Mouse (Mus musculus): ENCODE measurements around the gene Myadm.
"Not testable (repeated sequence)": the region's sequence is repeated elsewhere in the genome, so short reads cannot be mapped to it uniquely, and the experiment has no call there.

Myadm gene

DNA sequence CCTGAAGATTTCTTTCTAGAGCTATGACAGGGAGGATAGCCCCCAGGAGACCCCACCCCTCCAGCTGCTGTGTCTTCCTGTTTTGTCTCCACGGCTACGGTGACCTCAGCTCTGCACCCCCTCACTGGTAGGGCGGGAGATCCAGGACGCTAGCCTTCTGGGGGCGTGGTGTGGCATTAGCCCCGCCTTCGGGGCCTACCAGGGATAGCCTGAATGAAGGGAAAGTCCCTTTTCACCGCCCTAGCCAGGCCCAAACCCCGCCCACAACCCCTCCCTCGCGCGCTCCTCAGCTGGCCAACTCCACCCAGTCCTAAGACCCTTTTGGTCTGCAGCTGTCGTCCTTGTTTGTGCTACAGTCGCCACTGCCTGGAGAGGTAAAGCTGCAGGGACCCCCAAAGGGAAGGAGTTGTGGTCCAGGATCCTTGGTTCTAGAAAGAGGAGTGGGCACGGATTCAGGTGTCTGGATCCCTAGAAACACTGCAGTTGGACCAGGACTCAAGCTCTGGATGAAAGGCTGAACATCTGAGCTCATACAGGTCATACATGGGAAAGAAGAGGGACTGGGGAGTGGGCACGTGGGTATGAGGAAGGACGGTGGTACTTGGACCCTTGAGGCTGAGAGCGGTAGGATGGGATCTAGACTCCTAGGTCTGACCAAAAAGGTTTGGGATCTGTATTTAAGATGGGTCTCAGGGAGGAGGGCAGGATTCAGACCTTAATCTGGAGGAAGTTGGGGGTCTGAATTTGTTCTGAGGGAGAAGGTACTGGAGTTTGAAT lies 1.6 kb downstream of the Myadm start:
- peak; percentile 83 for DNase-seq (ENCODE audit: low spot score)

DNA sequence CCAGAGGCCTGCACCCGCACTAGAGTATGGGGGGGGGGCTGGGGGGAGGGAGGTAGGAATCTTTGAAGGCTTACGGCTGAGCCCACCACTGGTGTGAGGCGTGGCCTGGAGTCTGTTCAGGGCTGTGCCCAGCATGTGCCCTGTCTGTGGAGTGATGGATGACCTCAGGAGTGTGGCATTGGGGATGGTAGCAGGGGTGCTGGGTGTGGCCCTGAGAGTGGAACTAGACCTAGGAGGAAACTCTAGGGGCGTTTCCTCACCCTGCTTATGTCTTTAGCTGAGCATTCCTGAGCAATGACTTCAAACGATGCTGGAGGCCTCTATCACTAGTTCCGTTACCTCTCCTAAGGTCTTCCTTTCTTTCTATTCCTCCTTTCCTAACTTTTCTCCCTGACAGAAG lies 2.3 kb downstream of the Myadm start:
- no peak for DNase-seq (ENCODE audit: low spot score)

DNA sequence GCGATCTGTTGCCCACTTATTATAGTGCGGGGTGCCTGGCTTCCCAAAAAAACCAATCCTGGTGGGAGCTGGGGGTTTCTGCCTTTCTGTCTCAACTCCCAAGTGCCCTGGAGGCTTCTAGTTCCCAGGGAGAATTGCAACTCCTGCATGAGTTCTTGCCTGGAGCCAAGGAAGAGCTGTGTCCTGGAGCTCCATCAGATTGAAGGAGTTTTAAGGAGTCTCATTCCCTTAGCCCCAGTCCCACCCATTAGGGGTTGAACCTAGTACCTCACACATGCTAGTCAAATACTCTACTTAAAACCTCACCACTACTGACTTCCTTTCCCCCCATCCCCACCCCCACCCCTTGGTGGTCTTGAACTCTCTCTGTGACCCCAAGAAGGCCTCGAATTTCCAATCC lies 2.9 kb downstream of the Myadm start:
- DNase-seq (ENCODE audit: low spot score): no peak

- DNase-seq (ENCODE audit: low spot score): not testable (repeated sequence)
These were observed 3.4 kb downstream of the Myadm start for GRCm38 (mm10) chr7:3292271-3292670.

DNA sequence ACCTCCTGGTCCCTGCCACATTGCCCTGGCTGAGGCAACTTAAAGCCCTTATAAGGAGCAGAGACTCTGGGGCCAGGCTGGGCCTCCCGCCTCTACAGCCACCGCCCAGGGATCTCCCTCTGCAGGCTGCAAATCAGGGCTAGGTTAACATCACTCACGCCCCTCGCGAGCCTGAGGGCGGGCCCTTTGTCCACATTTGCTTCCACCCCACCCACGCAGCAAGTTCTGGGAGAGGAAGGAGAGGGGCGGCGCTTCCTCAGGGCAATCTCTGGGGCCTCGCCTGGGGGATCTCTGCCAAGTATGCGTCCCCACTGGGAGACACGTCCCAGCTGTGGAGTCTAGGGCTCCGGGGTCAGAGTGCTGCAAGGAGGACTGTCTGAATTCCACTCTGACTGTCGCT lies 3.9 kb downstream of the Myadm start:
- no peak for DNase-seq (ENCODE audit: low spot score)

- no peak for DNase-seq (ENCODE audit: low spot score)
These were observed 5.9 kb downstream of the Myadm start for GRCm38 (mm10) chr7:3294794-3295193.

DNA sequence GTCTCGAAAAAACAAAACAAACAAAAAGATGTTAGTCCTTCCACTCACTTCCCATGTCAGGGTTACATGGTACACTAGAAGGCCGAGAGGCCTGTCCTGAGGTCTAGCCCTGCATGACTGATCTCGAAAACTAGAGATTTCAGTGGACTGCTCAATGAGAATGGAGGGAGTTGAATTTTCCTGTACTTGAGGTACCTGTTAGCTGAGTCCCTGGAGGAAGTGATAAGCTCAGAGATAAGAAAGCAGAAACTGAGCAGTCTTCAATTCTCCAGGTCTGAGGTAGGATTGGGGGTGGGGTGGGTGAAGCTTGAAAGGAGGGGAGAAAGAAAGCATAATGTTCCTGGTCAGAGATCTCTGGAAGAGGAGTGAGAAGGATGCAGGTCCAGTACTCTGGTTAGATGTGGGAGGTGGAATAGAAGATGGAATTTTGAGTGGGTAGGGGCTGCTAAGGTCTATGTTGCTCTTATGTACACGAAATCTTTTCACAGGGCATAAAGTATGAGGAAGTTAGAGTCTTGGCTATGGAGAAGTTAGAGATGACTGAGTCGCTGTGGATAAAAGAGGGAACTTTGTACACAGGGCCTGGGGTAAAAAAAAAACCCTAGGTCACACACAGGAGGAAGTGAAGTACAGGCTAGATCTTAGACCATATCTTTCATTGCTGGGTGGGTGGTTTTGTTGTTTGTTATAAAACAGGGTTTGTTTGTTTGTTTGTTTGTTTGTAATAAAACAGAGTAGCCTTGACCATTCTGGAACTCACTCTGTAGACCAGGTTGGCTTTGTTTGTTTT lies 6.6 kb downstream of the Myadm start:
- DNase-seq (ENCODE audit: low spot score): no peak

DNA sequence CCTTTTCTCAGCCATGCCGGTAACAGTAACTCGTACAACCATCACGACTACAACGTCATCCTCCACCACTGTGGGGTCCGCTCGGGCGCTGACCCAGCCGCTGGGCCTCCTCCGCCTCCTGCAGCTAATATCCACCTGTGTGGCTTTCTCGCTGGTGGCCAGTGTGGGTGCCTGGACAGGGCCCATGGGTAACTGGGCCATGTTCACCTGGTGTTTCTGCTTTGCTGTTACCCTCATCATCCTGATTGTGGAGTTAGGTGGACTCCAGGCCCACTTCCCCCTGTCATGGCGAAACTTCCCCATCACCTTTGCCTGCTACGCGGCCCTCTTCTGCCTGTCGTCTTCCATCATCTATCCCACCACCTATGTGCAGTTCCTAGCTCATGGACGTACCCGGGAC lies 7.8 kb downstream of the Myadm start:
- DNase-seq (ENCODE audit: low spot score): no peak

GRCm38 (mm10) chr7:3299941-3300617 lies 11.2 kb downstream of the Myadm start:
- no peak for DNase-seq (ENCODE audit: low spot score)

DNA sequence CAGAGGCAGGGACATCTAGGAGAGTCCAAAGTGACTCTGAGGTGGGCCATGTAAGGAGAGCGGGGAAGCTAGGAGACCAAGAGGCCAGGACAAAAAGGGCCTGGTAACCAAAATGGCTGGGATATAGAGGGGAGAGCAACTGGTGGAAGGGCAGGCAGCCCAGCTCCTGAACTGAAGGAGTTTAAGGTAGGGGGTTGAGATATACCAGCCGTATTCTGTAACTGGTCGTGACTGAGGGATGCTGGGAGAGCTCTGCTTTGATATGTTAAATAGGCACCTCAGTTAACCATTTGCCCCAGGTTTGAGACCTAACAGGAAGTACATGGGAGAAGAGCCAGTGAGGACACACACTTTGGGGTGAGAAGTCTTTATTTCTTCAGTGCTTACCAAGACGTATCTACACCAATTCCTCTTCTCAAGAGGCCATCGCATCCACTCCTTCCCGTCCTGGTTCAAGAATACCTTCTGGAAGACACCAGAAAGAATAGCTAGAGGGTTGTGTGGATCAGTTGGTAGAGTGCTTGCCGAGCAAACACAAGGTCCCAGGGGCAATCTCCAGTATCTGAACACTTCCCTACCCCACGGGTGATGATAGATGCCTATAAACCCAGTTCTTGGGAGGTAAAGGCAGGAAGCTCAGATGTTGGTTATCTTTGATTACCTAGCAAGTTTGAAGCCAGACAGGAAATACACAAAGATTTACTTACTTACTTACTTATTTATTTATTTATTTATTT lies 12.2 kb downstream of the Myadm start:
- no peak for DNase-seq (ENCODE audit: low spot score)

- no peak for DNase-seq (ENCODE audit: low spot score)
These were observed 13.0 kb downstream of the Myadm start for GRCm38 (mm10) chr7:3301628-3302555.

- DNase-seq (ENCODE audit: low spot score): no peak
These were observed 13.8 kb downstream of the Myadm start for GRCm38 (mm10) chr7:3302556-3303275.

GRCm38 (mm10) chr7:3303276-3303781 lies 14.4 kb downstream of the Myadm start:
- DNase-seq (ENCODE audit: low spot score): no peak

GRCm38 (mm10) chr7:3303789-3304188 lies 14.9 kb downstream of the Myadm start:
- DNase-seq (ENCODE audit: low spot score): no peak

DNA sequence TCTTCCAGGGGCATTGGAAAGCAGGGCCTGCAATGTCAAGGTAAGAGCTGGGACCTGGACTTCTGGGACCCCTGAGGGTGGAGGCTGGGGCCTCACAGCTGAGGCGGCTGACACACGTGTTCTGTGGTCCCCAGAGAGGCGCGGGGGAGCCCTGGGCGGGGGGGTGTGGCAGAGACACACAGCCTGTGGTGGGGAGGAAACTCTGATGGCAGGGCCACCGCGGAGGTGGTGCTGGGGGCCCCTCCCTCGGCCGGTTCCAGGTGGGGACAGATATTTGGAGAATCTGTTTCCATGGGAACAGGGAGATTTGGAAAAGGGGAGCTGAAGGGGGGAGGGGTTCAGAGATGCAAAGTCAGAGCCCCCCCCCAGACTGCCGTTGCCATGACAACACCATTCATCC lies 15.4 kb downstream of the Myadm start:
- no peak for DNase-seq (ENCODE audit: low spot score)

GRCm38 (mm10) chr7:3306400-3306799 lies 17.5 kb downstream of the Myadm start:
- no peak for DNase-seq (ENCODE audit: low spot score)

DNA sequence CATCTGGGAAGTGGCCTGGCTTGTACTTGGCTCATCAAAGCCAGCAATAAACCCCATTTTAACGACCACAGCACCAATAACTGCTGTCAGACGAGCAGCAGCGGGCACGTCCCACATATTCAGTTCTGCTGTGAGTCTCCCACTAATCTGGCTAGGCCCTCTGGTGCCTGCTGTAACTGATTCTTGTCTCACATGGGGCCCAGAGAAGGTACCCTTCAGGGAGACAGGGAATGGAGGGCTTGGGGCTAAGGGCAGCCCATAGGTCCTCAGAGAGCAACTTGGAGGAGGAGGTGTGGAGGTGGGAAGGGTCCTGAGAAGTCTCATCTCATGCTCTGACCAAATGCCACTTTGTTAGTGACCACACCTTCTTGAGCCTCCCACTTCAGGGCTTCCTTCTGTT lies 19.8 kb downstream of the Myadm start:
- no peak for DNase-seq (ENCODE audit: low spot score)

- DNase-seq (ENCODE audit: low spot score): no peak
These were observed 21.4 kb downstream of the Myadm start for GRCm38 (mm10) chr7:3310233-3310632.

GRCm38 (mm10) chr7:3313571-3313970 lies 24.7 kb downstream of the Myadm start:
- no peak for DNase-seq (ENCODE audit: low spot score)

DNA sequence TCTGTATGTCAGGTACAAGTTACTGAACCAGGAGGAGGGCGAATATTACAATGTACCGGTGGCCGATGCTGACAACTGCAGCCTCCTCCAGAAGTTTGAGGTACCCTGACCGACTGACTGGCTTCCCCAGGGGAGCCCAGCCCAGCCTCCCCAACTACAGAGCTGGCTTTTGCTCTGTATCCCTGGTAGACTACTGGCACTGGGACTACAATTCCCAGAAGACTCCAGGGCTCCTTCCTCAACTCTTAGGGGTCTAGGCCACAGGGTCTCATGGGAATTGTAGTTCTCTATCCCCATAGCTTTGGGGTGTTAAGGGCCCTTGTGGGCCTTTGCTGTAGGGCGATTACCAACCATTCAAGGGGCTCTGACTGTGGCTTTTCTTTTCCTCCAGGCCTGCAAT lies 25.2 kb downstream of the Myadm start:
- DNase-seq (ENCODE audit: low spot score): no peak

Data from layer of hippocampus, adult 9-10 months (tissue).